Mouse (Mus musculus): Measurements from ENCODE around the gene Plod3.

Plod3 gene

DNA sequence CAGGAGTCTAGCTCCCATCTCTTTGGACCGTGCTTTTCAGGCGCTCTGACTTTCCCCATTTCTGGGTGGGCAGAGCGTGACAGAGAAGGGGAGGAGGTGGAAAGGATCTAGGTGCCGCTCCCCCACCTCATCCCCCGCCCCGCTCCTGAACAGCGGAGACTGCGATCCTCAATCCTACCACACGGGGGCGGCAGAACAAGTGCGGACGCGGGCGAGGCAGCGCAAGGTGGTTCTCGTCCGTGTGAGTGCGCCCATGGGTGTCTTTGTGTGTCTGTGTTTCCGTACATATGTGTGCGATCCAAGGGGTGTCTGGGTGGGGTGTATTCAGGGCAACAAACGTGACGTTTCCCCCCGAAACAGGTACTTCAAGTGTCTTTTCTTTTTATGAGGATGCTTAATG is 38.3 kb downstream of the Plod3 start:
- peak; percentile 93 for DNase-seq (ENCODE audit: low spot score)

DNA sequence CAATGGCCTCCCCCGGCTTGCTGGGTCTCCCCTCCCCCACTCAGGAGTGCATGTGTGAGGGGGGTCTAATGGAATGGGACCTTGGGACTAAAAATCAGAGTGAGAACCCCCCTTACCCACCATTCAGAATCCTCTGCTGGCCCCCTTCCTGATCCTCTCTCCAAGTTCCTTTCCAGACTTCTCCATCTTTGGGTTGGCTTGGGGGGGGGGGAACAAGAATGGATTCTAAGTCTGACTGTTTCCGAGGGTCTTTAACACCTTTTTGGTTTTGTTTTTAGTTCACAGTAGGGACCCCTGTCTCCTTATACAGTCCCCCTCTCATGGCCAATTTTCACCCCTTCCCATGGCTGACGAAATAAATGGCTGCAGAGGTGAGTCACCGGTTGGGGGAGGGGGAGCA is 39.3 kb downstream of the Plod3 start, which contains the start of gene Vgf:
TSS of gene Vgf (plus strand) at position 301 of the 400 bp plus-strand sequence.
- no peak for DNase-seq (ENCODE audit: low spot score)

DNA sequence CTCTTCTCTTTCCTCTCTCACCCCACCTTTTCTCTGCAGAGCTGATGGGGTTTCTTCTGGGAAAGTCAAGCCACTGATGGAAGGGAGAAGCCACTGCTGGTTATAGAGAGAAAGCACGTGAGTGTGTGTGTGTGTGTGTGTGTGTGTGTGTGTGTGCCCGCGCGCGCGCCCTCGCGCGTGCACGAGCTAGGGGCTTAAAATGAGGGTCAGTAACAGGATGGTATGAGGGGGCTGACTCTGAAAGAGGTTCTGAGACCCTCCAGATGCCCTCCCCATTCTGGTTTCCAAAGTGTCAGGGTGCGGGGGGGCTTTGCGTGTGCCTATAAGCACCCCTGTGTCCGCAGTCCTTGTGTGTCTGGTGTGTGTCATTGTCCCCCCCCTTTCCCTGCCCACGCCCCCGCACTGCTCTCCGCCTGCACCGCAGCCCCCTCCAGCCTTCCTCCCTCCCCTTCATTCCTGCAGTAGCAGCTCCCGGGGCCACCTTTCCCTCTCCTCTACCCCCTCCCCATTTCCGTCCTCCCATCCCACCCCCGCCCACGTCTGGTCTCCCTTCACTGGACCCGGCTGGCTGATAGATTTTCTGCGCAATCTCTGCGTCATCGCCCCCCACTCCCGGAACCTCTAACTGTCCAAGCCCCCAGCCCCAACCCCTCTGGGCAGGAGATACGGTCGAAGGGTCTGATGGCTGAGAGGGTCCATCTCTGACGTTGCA is 41.9 kb downstream of the Plod3 start:
- no peak for DNase-seq (ENCODE audit: low spot score)

DNA sequence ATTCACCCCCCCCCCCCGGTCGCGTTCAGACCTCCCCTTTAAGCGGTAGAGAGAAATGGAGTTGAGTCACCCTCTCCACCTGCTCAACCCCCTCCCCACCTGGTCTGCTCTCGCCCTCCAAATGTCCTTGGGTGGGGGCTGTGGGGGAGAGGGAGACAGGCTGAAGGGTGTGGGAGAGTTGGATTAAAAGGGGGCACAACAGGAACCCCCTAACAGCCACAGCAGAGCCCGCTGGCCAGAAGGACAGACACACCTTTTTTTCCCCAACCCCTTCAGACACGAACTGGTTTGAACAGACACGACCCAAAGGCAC is 42.4 kb downstream of the Plod3 start:
- no peak for DNase-seq (ENCODE audit: low spot score)

DNA sequence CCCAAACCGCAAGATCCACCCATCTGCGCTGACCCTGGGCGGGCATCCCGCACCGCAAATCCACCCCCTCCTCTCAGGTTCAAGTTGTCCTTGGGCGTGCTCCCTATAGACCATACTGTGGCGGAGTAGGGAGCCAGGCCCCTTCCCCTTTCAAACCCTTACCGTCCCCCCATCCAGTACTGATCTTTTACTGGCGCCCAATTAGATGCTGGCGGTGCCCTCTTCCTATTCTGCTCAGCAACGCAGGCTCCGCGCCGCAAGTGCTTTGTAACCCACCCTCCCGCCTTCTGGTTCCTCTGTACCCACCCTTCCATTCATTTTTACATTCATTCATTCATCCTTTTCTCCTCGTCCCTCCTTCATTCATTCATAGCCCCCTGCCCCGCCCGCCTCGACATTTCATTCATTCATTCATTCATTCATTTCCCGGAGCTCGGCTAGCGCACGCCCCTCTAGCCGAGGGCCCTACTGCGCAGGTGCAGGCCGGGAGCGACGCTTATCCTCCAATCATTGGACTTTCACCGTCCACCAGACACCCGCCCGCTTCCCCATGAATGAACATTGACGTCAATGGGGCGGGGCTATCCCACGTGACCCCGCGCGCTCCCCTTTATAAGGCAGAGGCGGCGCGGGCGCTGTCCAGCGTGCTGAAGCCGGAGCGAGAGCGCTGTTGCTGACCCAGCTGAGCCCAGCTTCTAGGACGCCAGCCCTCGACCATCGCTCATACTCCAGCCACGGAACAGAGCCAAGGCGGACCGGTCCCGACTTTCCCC is 43.0 kb downstream of the Plod3 start:
- DNase-seq (ENCODE audit: low spot score), result peak; percentile 99

DNA sequence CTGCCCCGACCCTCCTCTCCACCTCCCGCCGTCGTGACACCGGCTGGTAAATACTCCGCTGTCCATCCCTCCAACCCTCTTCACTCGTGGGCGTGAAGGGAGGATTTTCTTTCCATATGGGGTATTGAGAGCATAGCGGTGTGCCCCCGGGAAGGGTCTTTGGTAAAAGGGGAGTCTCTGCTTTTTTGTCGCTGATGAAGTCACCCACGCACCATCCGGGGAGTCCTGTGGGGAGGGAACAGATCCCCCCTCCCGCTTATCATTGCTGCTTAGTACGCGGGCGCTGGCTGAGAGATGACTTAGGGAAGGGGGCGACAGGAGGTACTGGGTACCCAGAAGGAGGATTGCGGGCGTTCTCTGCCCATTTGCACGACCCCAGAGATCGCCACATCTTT is 43.6 kb downstream of the Plod3 start:
- no peak for DNase-seq (ENCODE audit: low spot score)

DNA sequence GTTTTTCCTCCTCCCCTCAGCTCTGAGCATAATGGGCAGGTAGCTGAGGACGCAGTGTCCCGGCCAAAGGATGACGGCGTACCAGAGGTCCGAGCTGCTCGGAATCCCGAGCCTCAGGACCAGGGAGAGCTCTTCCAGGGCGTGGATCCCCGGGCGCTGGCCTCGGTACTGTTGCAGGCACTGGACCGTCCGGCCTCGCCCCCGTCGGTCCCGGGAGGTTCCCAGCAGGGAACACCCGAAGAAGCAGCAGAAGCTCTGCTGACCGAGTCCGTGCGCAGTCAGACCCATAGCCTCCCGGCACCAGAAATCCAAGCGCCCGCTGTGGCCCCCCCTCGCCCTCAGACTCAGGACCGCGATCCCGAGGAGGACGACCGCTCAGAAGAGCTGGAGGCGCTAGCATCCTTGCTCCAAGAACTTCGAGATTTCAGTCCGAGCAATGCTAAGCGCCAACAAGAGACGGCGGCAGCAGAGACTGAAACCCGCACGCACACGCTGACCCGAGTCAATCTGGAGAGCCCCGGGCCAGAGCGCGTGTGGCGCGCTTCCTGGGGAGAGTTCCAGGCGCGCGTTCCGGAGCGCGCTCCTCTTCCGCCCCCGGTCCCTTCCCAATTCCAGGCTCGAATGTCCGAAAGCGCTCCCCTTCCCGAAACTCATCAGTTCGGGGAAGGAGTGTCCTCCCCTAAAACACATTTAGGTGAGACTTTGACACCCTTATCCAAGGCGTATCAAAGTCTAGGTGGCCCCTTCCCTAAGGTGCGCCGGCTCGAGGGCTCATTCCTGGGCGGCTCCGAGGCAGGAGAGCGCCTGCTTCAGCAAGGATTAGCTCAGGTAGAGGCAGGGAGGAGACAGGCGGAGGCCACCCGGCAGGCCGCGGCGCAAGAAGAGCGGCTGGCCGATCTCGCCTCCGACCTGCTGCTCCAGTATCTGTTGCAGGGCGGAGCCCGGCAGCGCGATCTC is 44.5 kb downstream of the Plod3 start:
- peak; percentile 75 for DNase-seq (ENCODE audit: low spot score)

DNA sequence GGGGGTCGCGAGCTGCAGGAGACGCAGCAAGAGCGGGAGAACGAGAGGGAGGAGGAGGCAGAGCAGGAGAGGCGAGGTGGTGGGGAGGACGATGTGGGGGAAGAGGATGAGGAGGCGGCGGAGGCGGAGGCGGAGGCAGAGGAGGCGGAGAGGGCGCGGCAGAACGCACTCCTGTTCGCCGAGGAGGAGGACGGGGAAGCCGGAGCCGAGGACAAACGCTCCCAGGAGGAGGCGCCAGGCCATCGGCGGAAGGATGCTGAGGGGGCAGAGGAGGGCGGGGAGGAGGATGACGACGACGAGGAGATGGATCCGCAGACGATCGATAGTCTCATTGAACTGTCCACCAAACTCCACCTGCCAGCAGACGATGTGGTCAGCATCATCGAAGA is 45.2 kb downstream of the Plod3 start:
- no peak for DNase-seq (ENCODE audit: low spot score)

DNA sequence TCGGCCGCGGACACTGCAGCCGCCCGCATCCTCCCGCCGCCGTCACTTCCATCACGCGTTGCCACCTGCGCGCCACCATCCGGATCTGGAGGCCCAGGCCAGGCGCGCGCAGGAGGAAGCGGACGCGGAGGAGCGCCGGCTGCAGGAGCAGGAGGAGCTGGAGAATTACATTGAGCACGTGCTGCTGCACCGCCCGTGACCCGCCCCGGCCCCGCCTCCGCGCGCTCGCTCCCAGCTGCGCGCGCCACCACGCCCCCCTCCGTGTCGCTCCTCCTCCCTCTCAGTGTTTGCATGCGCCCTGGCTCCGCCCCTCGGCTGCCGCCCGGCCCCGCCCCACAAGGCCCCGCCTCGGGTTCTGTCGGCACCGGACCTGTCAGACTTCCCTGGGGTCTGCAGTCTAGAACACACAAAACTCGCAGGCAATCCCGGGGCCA is 45.8 kb downstream of the Plod3 start:
- DNase-seq (ENCODE audit: low spot score), result peak; percentile 94

DNA sequence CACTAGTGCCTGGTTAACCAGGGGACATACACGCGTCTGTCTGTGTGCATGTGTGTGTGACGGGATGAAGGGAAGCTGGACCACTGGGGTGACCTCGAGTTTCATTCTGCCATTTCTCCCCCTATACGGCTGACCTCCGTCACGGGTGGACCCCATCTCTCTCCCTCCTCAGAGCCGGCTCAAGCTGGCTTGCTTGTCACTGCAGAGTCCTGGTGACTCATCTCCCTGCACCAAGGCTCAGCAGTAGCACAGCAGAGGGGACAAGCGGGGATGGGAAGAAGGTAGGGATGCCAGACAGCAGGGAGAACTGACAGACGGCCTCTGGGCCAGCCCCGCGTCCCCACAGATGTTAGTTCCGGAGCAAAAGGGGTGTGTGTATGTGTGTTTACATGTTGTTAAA is 49.4 kb downstream of the Plod3 start:
- DNase-seq (ENCODE audit: low spot score), result no peak

DNA sequence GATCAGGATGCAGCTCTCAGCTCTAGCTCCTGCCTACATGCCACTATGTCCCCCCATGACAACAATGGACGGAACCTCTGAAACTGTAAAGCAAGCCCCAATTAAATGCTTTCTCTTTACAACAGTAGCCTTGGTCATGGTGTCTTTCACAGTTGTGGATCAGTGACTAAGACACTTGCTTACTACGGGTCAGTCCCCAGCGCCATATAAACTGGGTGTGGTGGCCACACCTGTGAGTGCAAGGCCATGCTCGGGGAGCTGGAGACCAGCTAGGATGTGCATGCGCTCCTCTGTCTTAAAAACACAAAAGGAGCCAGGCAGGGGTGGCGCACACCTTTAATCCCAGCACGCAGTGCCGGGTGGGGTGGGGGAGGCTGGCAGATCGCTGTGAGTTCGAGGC is 52.6 kb downstream of the Plod3 start:
- no peak for DNase-seq (ENCODE audit: low spot score)

DNA sequence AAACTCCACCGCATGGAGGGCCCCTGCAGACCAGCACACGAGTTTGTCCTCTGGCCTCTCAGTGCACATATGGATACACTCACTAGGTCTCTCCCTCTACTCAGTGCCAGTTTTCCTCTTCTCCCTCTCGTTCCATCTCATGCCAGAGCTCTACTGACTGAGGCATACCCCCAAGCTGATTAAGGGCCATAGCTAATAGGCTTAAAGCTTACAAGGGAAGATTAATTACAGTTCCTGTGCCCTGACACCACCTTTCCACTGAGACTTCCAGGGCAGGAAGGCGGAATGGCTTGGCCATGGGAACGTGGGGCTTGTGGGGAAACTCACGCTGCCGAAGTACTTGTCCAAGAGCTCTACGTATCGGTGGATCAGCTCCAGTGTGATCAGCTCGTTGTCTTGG is 54.6 kb downstream of the Plod3 start:
- no peak for DNase-seq (ENCODE audit: low spot score)

DNA sequence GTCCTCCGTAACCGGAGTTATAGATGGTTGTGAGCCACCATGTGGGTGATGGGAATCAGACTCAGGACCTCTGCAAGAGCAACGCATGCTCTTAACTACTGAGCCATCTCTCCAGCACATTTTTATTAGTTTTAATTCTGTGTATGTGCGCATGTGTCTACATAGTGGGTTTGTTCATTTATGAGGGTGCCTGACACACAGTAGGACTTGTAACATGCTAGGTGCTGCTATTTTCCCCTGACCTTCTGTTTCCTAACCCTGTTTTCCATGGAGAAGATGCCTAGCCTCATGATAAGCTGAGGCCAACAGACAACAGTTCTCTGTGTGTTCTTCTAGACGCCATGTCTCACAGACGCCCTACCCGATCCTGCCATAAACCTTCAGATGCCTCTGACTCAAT is 57.2 kb downstream of the Plod3 start:
- no peak for DNase-seq (ENCODE audit: low spot score)

DNA sequence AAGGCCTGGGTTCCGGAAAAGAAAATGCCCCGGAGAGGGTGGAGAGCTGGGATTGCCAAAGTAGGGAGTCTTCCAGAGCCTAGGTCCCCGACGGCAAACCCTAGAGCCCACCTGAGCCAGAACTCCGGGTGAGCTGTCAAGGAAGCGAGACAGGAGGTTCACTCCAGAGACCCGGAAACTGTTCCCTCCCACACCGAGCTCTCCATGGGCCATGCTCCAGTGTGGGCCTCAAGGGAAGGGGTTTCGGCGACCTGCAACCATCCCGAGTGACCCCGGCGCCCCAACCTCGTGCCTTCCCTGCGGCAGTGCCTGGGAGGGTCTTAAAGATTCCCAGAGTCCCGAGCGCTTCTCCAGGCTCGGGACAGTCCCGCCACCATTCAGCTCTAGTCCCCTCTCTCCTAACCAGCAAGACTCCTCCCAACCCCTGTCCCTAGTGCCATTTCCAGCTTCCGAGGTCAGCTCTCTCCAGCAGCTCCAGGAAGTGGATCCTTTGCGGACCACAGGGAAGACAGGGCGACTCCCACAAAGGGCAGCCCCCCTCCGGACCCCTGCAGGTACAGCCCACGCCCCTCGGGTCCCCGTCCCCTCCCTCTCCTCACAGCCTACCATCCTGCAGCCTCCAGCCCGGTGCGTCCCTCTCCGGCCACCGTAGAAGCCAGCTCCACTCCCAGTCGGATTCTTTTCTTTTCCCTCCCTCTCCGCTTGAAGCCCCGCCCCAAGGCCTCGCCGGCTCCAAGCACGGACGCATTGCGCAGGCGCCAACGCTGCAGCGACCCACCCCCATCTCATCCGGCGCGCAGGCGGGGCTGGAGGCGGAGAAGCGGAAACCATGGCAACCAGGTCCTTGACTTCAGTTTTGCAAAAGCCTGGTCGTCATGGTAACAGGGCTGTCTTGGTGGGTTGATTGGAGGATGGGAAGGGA is 58.8 kb downstream of the Plod3 start, which contains the start of gene Ap1s1:
TSS of gene Ap1s1 (minus strand) at position 734 of the 922 bp plus-strand sequence.
- DNase-seq (ENCODE audit: low spot score), result peak; percentile 99

Measured in testis, postnatal 10 days (tissue).